Mouse (Mus musculus) CH12.LX (cell line): ENCODE results near the gene Gm9195. TPM values are rescaled to one million over a fixed set of nuclear protein-coding genes. Genes with fewer than 3 reads are reported as not detected.
A peak's percentile ranks its signal among the peaks of the same experiment; 100 is the strongest.

Experiments
- DNase-seq: peaks from one replicate; pipeline ENCODE4 v3.0.0-alpha.2; 2013; ENCODE audit errors: extremely low read depth
- H3K27ac ChIP-seq: 2 replicates; pipeline ENCODE4 v1.5.1; 2012; ENCODE audit warnings: low read depth, mild to moderate bottlenecking, control low read depth, moderate library complexity; ENCODE audit not compliant: insufficient read depth
- H3K27me3 ChIP-seq: replicated peaks from 2 replicates; pipeline ENCODE3; 2012; ENCODE audit warnings: inconsistent platforms
- H3K36me3 ChIP-seq, 2 experiments: replicated peaks in 1 of 2; 2 replicates each; pipeline versions ENCODE3 to v1.6.1; 2012; ENCODE audit warnings: inconsistent platforms in 1 of 2, low read length in 1 of 2, mild to moderate bottlenecking in 1 of 2, mixed read lengths in 1 of 2, moderate library complexity in 1 of 2; ENCODE audit not compliant: control insufficient read depth in 1 of 2, insufficient read depth in 1 of 2
- H3K4me1 ChIP-seq, 2 experiments: 2 replicates each; pipeline ENCODE4 v1.6.1; 2012; ENCODE audit warnings: inconsistent platforms in 1 of 2, moderate library complexity in 1 of 2; ENCODE audit not compliant: insufficient read depth in 2 of 2, control insufficient read depth in 1 of 2
- H3K4me2 ChIP-seq: 2 replicates; pipeline ENCODE4 v1.6.1; 2012; ENCODE audit warnings: low read depth, mild to moderate bottlenecking, control low read depth; ENCODE audit not compliant: poor library complexity, insufficient read depth, severe bottlenecking
- H3K4me3 ChIP-seq, 3 experiments: fragments of 150-350 bp in 1 of 3; sonication (generic) in 1 of 3; replicated peaks in 1 of 3; 2 replicates each; pipeline versions ENCODE3 to v1.5.1; 2011 to 2012; ENCODE audit warnings: low read depth in 2 of 3, low read length in 2 of 3, mild to moderate bottlenecking in 2 of 3, moderate library complexity in 2 of 3, control low read depth in 1 of 3, improper control_type of control experiment in 1 of 3, inconsistent platforms in 1 of 3, mixed read lengths in 1 of 3; ENCODE audit not compliant: poor library complexity in 1 of 3
- H3K79me2 ChIP-seq: replicated peaks from 2 replicates; pipeline ENCODE4 v1.6.1; 2012; ENCODE audit warnings: mild to moderate bottlenecking, moderate library complexity; ENCODE audit not compliant: control insufficient read depth, poor library complexity, insufficient read depth, severe bottlenecking; ENCODE audit errors: extremely low read depth
- H3K9ac ChIP-seq: 2 replicates; pipeline ENCODE4 v1.6.1; 2012; ENCODE audit warnings: low read depth, mild to moderate bottlenecking, control low read depth, moderate library complexity; ENCODE audit not compliant: insufficient read depth
- H3K9me3 ChIP-seq: replicated peaks from 2 replicates; pipeline ENCODE3; 2012; ENCODE audit warnings: low read length, inconsistent platforms, mixed read lengths
- CTCF ChIP-seq, 2 experiments: IDR thresholded peaks in 1 of 2; conservative IDR thresholded peaks in 1 of 2; 2 replicates each; pipeline ENCODE4 v1.5.1; 2011 to 2012; ENCODE audit warnings: low read depth in 2 of 2, low read length in 2 of 2, improper control_type of control experiment in 1 of 2, inconsistent platforms in 1 of 2, mild to moderate bottlenecking in 1 of 2, moderate library complexity in 1 of 2
- MAZ ChIP-seq: IDR thresholded peaks from 2 replicates; pipeline ENCODE4 v1.6.1; 2012; ENCODE audit warnings: low read depth, mild to moderate bottlenecking, inconsistent platforms, low read length, improper control_type of control experiment, moderate library complexity
- MXI1 ChIP-seq: IDR thresholded peaks from 2 replicates; pipeline ENCODE4 v1.6.1; 2011; ENCODE audit warnings: mild to moderate bottlenecking, low read depth, low read length, improper control_type of control experiment
- NELFE ChIP-seq: IDR thresholded peaks from 2 replicates; pipeline ENCODE4 v1.6.1; 2011; ENCODE audit warnings: low read depth, low read length, improper control_type of control experiment
- RAD21 ChIP-seq: IDR thresholded peaks from 2 replicates; pipeline ENCODE4 v1.6.1; 2011; ENCODE audit warnings: low read depth, mild to moderate bottlenecking, low read length, improper control_type of control experiment, moderate library complexity
- SMC3 ChIP-seq: IDR thresholded peaks from 2 replicates; pipeline ENCODE4 v1.6.1; 2011; ENCODE audit warnings: low read depth, low read length, improper control_type of control experiment
- TBP ChIP-seq: conservative IDR thresholded peaks from 2 replicates; pipeline ENCODE4 v1.6.1; 2011; ENCODE audit warnings: low read depth, low read length, improper control_type of control experiment
- ZC3H11A ChIP-seq: IDR thresholded peaks from 2 replicates; pipeline ENCODE4 v1.6.1; 2012; ENCODE audit warnings: low read depth, mild to moderate bottlenecking, inconsistent platforms, low read length, improper control_type of control experiment
- ZNF384 ChIP-seq: IDR thresholded peaks from 2 replicates; pipeline ENCODE4 v1.6.1; 2012; ENCODE audit warnings: low read depth, low read length, improper control_type of control experiment, inconsistent platforms
- dilution Hi-C: fragments of 300-500 bp; cut with MboI; formaldehyde crosslinking; loops from 2 replicates; pipeline ENCODE4 v1.14.3; 2020; ENCODE audit warnings: low sequenced_read_pairs; ENCODE audit not compliant: extremely low pct_unique_long_range_greater_than_20kb, extremely low pct_ligation_motif_present
- in situ Hi-C: fragments of 300-500 bp; cut with MboI; formaldehyde crosslinking; loops from 3 replicates; pipeline ENCODE4 v1.14.3; 2019; ENCODE audit warnings: low sequenced_read_pairs, low pct_ligation_motif_present, low pct_unique_long_range_greater_than_20kb, mixed read lengths
- polyA plus RNA-seq: library from polyadenylated mRNA; unstranded; fragments of >175 nt; gene quantifications from 2 replicates; pipeline ENCODE4 v1.2.1, GENCODE M21; 2012; ENCODE audit warnings: low read depth; ENCODE audit not compliant: insufficient read length
- total RNA-seq, 2 experiments: library from RNA; depleted of rRNA; stranded (reverse); fragments of 300-350 nt in 1 of 2; fragments of >200 nt in 1 of 2; gene quantifications; 2 replicates each; pipeline ENCODE4 v1.2.3; 2012 to 2014

Gene Gm9195
- total and polyA plus RNA-seq, 3 experiments = 1.1 to 6.0 (median 2.2) TPM

GRCm38 (mm10) chr14:72389288-72389687 is 102.3 kb downstream of the Gm9195 start:
- DNase-seq = no peak
- Histone ChIP-seq H3K27ac (no peak overlapping the region), H3K4me2 (no peak overlapping the region), H3K27me3 (no peaks in the 10 kb centered on the region), H3K9me3 (peaks cover 2% of the 10 kb centered on the region), H3K9ac (no peak overlapping the region), H3K36me3 (no peaks in the 10 kb centered on the region), H3K4me1 (peaks cover 3 to 9% of the 10 kb centered on the region in 2 experiments; a peak in 3 of 4 replicates), H3K79me2 (no peaks in the 10 kb centered on the region), H3K4me3 (no peak overlapping the region)
- TF ChIP-seq MAZ (no peak), TBP (no peak)
- in situ Hi-C loops (loop anchor here (10.0 kb wide), 1 partner anchor 126 kb away; no protein-coding TSS in a partner anchor), dilution Hi-C loops (no loop called here)

GRCm38 (mm10) chr14:72377224-72377623 is 114.4 kb downstream of the Gm9195 start:
- Histone ChIP-seq H3K36me3 (no peaks in the 10 kb centered on the region), H3K4me3 (no peak overlapping the region), H3K27me3 (no peaks in the 10 kb centered on the region), H3K27ac (no peak overlapping the region)
- DNase-seq = peak; percentile 53
- TF ChIP-seq SMC3 (peak; percentile 87), ZNF384 (peak; percentile 85), MXI1 (no peak), NELFE (no peak), CTCF (conservative IDR thresholded peaks at IDR 0.05 in 1 of 2, IDR thresholded peaks at IDR 0.05 in 1 of 2; ENCODE audit: low read depth in 2 of 2, low read length in 2 of 2) (peak; percentile 43 to 75; a peak in 3 of 4 replicates), RAD21 (peak; percentile 72), ZC3H11A (peak; percentile 60)
- TF ChIP-seq, all 38 proteins: peak for 5
- no peaks in the 10 kb centered on the region for H3K79me2 ChIP-seq
- in situ Hi-C loops = loop anchor here (10.0 kb wide), 1 partner anchor 728 kb away; no protein-coding TSS in a partner anchor
- H3K4me2 ChIP-seq = no peak overlapping the region
- no peaks in the 10 kb centered on the region for H3K9me3 ChIP-seq
- dilution Hi-C loops = no loop called here
- no peak overlapping the region for H3K9ac ChIP-seq
- H3K4me1 ChIP-seq = peaks cover 2 to 4% of the 10 kb centered on the region in 2 experiments; a peak in 3 of 4 replicates

Other genes with a start within 250 kb of the Gm9195 start
- 35.4 and 48.6 TPM in 2 replicates for gene Fndc3a, start 218.2 kb upstream of the Gm9195 start, total RNA-seq (2012; rRNA removed)
- 40.0 and 40.5 TPM in 2 replicates for gene Fndc3a, start 218.2 kb upstream of the Gm9195 start, total RNA-seq (2014; rRNA removed)
- 32.4 and 35.4 TPM in 2 replicates for gene Fndc3a, start 218.2 kb upstream of the Gm9195 start, polyA plus RNA-seq